Mouse (Mus musculus) embryo, embryonic 11 days (tissue): ENCODE results near the gene Maml3.
A peak's percentile ranks its signal among the peaks of the same experiment; 100 is the strongest.

Source experiments
- DNase-seq: peaks from one replicate; pipeline ENCODE4 v3.0.0-alpha.2; 2015

Maml3 gene

GRCm38 (mm10) chr3:52045221-52045641 is 59.6 kb downstream of the Maml3 start:
- peak; percentile 67 for DNase-seq

GRCm38 (mm10) chr3:52044651-52045050 is 60.2 kb downstream of the Maml3 start:
- DNase-seq = peak; percentile 80

GRCm38 (mm10) chr3:52043847-52044246 is 61.0 kb downstream of the Maml3 start:
- no peak for DNase-seq

GRCm38 (mm10) chr3:52042680-52043079 is 62.2 kb downstream of the Maml3 start:
- no peak for DNase-seq

GRCm38 (mm10) chr3:52039958-52040357 is 64.9 kb downstream of the Maml3 start:
- no peak for DNase-seq

- no peak for DNase-seq
Measured at GRCm38 (mm10) chr3:52037260-52037659, 67.6 kb downstream of the Maml3 start.

GRCm38 (mm10) chr3:52035404-52035803 is 69.5 kb downstream of the Maml3 start:
- DNase-seq = no peak

- peak; percentile 71 for DNase-seq
Measured at GRCm38 (mm10) chr3:52033857-52034588, 70.9 kb downstream of the Maml3 start.

GRCm38 (mm10) chr3:52031327-52031726 is 73.5 kb downstream of the Maml3 start:
- no peak for DNase-seq

GRCm38 (mm10) chr3:52030114-52030513 is 74.8 kb downstream of the Maml3 start:
- no peak for DNase-seq

GRCm38 (mm10) chr3:52029661-52030081 is 75.2 kb downstream of the Maml3 start:
- peak; percentile 62 for DNase-seq

GRCm38 (mm10) chr3:52027972-52028371 is 76.9 kb downstream of the Maml3 start:
- no peak for DNase-seq

GRCm38 (mm10) chr3:52022486-52022885 is 82.4 kb downstream of the Maml3 start:
- DNase-seq = no peak

- no peak for DNase-seq
Measured at GRCm38 (mm10) chr3:52018103-52018439, 86.8 kb downstream of the Maml3 start.

- DNase-seq = peak; percentile 73
Measured at GRCm38 (mm10) chr3:52017439-52018102, 87.3 kb downstream of the Maml3 start.

GRCm38 (mm10) chr3:52016178-52016577 is 88.7 kb downstream of the Maml3 start:
- DNase-seq = no peak

GRCm38 (mm10) chr3:52015556-52015955 is 89.3 kb downstream of the Maml3 start:
- DNase-seq = no peak

- no peak for DNase-seq
Measured at GRCm38 (mm10) chr3:52011032-52011710, 93.7 kb downstream of the Maml3 start.

GRCm38 (mm10) chr3:52009321-52009720 is 95.6 kb downstream of the Maml3 start:
- peak; percentile 80 for DNase-seq

- peak; percentile 95 for DNase-seq
Measured at GRCm38 (mm10) chr3:52007602-52008252, 97.1 kb downstream of the Maml3 start.

- DNase-seq = no peak
Measured at GRCm38 (mm10) chr3:52006721-52007330, 98.0 kb downstream of the Maml3 start.

- DNase-seq = no peak
Measured at GRCm38 (mm10) chr3:52003663-52004062, 101.2 kb downstream of the Maml3 start.

GRCm38 (mm10) chr3:52001518-52001895 is 103.4 kb downstream of the Maml3 start:
- no peak for DNase-seq
